Mouse (Mus musculus): ENCODE measurements around the gene Acp6. TPM values are rescaled to one million over a fixed set of nuclear protein-coding genes. Genes with fewer than 3 reads are reported as not detected.

The Acp6 gene
- total RNA-seq, 2 experiments from 2014 or later: 26.1 to 32.1 TPM

DNA sequence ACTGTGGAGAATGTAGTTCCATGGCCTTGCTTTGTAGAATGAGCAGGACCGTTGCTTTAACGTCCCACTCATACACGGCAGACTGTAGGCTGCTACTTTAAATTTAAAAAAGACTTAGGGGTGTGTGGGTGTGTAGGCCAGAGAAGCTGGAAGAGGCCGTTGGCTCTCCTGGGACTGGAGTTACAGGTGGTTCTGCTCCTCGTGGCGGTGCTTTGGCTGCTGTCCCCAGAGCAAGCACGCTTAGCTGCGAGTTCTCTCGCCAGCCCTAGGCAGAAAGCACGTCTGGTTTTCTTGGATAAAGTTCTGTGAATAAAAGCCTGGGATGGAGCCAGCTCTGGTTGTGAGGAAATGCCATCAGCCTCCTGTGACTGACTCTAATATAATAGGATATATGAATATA lies 2.3 kb downstream of the Acp6 start:
- TF ChIP-seq CTCF (IDR thresholded peaks at IDR 0.05): no peak
- no peak overlapping the region for H3K27ac ChIP-seq
- intact Hi-C loops (cut with DNase I): no loop called here
- peak in 1 of 2 experiments; percentile 43 for DNase-seq (ENCODE audit: extremely low spot score in 1 of 2, low spot score in 2 of 2)
- no peak overlapping the region for H3K4me3 ChIP-seq

DNA sequence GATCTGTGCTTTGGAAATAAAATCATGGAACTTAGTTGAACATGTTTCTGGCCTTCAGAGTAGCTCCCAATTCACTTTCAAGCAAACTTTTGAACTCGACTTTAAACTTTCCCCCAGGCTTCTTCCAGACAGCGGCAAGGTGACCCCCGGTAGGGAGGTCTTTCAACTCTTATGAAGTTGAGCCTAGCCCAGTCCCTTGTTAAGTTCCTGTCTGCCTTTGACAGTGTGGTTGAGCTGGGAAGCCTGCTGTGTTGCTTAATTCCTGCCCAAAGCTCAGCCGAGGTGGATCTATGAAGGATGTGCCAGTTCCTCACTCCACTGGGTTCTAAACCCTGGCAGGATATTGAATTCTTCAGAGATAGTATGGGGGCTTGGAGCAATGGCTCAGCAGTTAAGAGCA lies 3.2 kb downstream of the Acp6 start:
- no peak for TF ChIP-seq CTCF (IDR thresholded peaks at IDR 0.05)
- Histone ChIP-seq H3K4me3 (no peak overlapping the region), H3K27ac (no peak overlapping the region)
- intact Hi-C loops (cut with DNase I): no loop called here
- no peak for DNase-seq (ENCODE audit: extremely low spot score in 1 of 2, low spot score in 2 of 2)

- intact Hi-C loops (cut with DNase I): no loop called here
- no peak overlapping the region for H3K27ac ChIP-seq
- no peak for DNase-seq (ENCODE audit: extremely low spot score in 1 of 2, low spot score in 2 of 2)
- H3K4me3 ChIP-seq: no peak overlapping the region
- TF ChIP-seq CTCF (IDR thresholded peaks at IDR 0.05): no peak
Measured at GRCm38 (mm10) chr3:97164477-97164876, 5.9 kb downstream of the Acp6 start.

- Histone ChIP-seq H3K4me3 (no peak overlapping the region), H3K27ac (no peak overlapping the region)
- intact Hi-C loops (cut with DNase I): no loop called here
- no peak for TF ChIP-seq CTCF (IDR thresholded peaks at IDR 0.05)
- no peak for DNase-seq (ENCODE audit: extremely low spot score in 1 of 2, low spot score in 2 of 2)
Measured at GRCm38 (mm10) chr3:97167126-97167525, 8.5 kb downstream of the Acp6 start.

- TF ChIP-seq CTCF (IDR thresholded peaks at IDR 0.05): no peak
- no peak overlapping the region for H3K27ac ChIP-seq
- intact Hi-C loops (cut with DNase I): no loop called here
- H3K4me3 ChIP-seq: no peak overlapping the region
- DNase-seq (ENCODE audit: extremely low spot score in 1 of 2, low spot score in 2 of 2): no peak
Measured at GRCm38 (mm10) chr3:97171531-97171930, 13.0 kb downstream of the Acp6 start.

GRCm38 (mm10) chr3:97172231-97172630 lies 13.7 kb downstream of the Acp6 start:
- H3K27ac ChIP-seq: no peak overlapping the region
- no peak for DNase-seq (ENCODE audit: extremely low spot score in 1 of 2, low spot score in 2 of 2)
- no peak for TF ChIP-seq CTCF (IDR thresholded peaks at IDR 0.05)
- no peak overlapping the region for H3K4me3 ChIP-seq
- intact Hi-C loops (cut with DNase I): no loop called here

GRCm38 (mm10) chr3:97172632-97173031 lies 14.1 kb downstream of the Acp6 start:
- no peak overlapping the region for H3K4me3 ChIP-seq
- TF ChIP-seq CTCF (IDR thresholded peaks at IDR 0.05): no peak
- DNase-seq (ENCODE audit: extremely low spot score in 1 of 2, low spot score in 2 of 2): no peak

DNA sequence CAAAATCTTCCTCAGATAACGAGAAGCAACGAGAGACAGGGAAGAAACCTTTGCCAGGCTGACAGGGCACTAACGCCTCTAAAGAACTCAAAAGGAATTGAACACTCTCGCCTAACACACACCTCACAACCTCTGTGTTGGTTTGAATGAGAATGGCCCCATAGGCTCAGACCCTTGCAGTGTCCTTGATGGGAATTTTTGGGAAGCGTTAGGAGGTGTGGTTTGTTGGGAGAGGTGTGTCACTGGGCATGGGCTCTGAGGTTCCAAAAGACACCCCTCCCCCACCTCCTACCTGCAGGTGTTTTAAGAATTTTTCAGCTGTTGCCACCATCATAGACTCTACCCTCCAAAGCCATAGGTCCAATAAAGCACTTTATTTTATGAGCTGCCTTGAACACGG lies 20.3 kb downstream of the Acp6 start:
- no peak for DNase-seq (ENCODE audit: extremely low spot score in 1 of 2, low spot score in 2 of 2)
- intact Hi-C loops (cut with DNase I): no loop called here
- no peak for TF ChIP-seq CTCF (IDR thresholded peaks at IDR 0.05)
- Histone ChIP-seq H3K27ac (no peak overlapping the region), H3K4me3 (no peak overlapping the region)

More at GRCm38 (mm10) chr3:97172632-97173031, 14.1 kb downstream of the Acp6 start:
- H3K27ac ChIP-seq: no peak overlapping the region
- intact Hi-C loops (cut with DNase I): no loop called here

GRCm38 (mm10) chr3:97180527-97180926 lies 21.9 kb downstream of the Acp6 start:
- TF ChIP-seq CTCF (IDR thresholded peaks at IDR 0.05): no peak
- intact Hi-C loops (cut with DNase I): no loop called here
- Histone ChIP-seq H3K27ac (no peak overlapping the region), H3K4me3 (no peak overlapping the region)
- no peak for DNase-seq (ENCODE audit: extremely low spot score in 1 of 2, low spot score in 2 of 2)

GRCm38 (mm10) chr3:97183810-97184209 lies 25.2 kb downstream of the Acp6 start:
- peak; percentile 70 for TF ChIP-seq CTCF (IDR thresholded peaks at IDR 0.05)
- no peak overlapping the region for H3K27ac ChIP-seq
- H3K4me3 ChIP-seq: no peak overlapping the region
- intact Hi-C loops (cut with DNase I): loop anchor here (2.0 kb wide), 1 partner anchor 155 kb away; no protein-coding TSS in a partner anchor
- DNase-seq (ENCODE audit: extremely low spot score in 1 of 2, low spot score in 2 of 2): no peak

DNA sequence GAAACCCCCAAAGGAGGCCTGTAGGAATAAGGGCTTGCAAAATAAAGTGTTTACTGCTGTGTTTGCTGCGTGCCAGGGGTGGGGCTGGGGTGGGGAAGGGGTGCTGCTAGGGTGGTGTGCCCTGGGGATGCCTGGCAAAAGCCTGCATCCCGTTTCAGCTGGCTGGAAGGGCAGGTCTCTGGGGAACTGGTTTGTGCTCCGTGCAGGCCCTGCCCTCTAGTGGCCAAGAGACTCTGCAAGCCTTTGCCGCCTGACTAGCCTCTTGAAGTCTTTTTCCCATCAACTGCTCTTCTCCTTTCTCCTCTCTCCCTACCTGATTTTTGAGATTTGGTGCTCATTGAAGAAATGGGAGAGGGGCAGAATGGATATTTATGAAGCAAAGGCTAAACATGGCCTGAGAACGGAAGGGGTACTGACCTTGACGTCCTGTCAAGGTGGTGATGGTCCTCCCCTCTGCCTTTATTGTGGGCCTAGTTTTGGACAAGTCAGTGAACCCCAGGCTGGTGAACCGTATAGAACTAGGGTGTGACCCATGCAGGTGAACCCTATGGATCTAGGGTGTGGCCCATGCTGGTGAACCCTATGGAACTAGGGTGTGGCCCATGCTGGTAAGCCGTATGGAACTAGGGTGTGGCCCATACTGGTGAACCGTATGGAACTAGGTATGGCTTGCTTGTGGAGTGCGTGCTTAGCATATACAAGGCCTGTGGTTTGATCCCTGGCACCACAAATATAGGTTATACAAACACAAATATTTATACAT lies 26.7 kb downstream of the Acp6 start:
- DNase-seq (ENCODE audit: extremely low spot score in 1 of 2, low spot score in 2 of 2): peak; percentile 72
- intact Hi-C loops (cut with DNase I): loop anchor here (1.0 to 5.0 kb wide), 3 partner anchors 98 to 247 kb away; no protein-coding TSS in a partner anchor
- peak; percentile 98 for TF ChIP-seq CTCF (IDR thresholded peaks at IDR 0.05)
- Histone ChIP-seq H3K27ac (no peak overlapping the region), H3K4me3 (no peak overlapping the region)

DNA sequence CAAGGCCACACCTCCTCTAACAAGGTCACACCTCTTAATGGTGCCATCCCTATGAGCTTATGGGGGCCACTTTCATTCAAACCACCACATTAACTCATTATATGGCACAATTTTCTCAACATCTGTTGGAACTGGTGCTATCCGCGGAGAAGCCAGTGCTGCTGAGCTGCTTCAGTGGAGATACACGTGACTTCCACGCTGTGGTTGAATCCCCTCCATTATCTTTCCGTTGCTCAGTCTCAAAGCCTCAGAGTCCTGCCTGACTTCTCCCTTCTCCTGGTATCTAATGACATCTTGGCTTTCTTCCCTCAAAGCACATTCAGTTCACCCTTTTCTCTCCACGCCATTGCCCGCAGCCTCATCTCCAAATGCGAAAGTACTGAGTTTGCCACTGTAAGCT lies 38.0 kb downstream of the Acp6 start:
- DNase-seq (ENCODE audit: extremely low spot score in 1 of 2, low spot score in 2 of 2): no peak
- Histone ChIP-seq H3K4me3 (no peak overlapping the region), H3K27ac (no peak overlapping the region)
- intact Hi-C loops (cut with DNase I): no loop called here
- TF ChIP-seq CTCF (IDR thresholded peaks at IDR 0.05): no peak

DNA sequence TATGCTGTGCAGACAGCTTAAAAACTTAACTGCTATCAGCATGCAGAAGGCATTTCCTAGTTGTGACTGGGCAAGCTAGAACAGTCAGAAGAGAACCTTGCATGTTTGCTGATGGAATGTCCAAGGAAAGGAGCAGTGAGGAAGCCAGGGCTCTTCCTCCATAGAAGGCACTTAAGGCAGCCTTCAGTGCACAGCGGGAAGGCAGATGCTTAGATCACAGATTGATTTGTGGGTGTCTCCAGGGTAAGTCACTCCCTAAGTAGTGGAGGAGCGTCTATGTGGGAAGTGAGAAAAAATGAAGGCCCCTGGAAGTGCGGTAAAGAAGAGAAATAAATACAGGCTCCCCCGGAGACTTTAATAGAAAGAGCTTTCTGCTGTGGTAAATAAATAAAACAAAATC lies 40.7 kb downstream of the Acp6 start:
- Histone ChIP-seq H3K27ac (no peak overlapping the region), H3K4me3 (no peak overlapping the region)
- no peak for TF ChIP-seq CTCF (IDR thresholded peaks at IDR 0.05)
- intact Hi-C loops (cut with DNase I): no loop called here
- no peak for DNase-seq (ENCODE audit: extremely low spot score in 1 of 2, low spot score in 2 of 2)

All from left cerebral cortex, adult 2 months (tissue).